Mouse (Mus musculus) forebrain, embryonic 14.5 days (tissue): Measurements from ENCODE around the gene Dmpk. TPM values are rescaled to one million over a fixed set of nuclear protein-coding genes. Genes with fewer than 3 reads are reported as not detected.
"Not testable (repeated sequence)": the region's sequence is repeated elsewhere in the genome, so short reads cannot be mapped to it uniquely, and the experiment has no call there.

Experiments
- ATAC-seq: fragments of 200-750 bp; cut with Nextera tagmentation; 2 replicates; pipeline ENCODE4 v1.8.0; 2017; ENCODE audit warnings: mild to moderate bottlenecking, moderate library complexity
- DNase-seq: peaks from one replicate; pipeline ENCODE4 v3.0.0-alpha.2; 2015; ENCODE audit warnings: low spot score
- H3K27ac ChIP-seq: fragments of 300-500 bp; sonication (generic); 2 replicates; pipeline ENCODE4 v1.5.1; 2014; ENCODE audit warnings: low read depth, mild to moderate bottlenecking, control low read depth, low read length, moderate library complexity
- H3K27me3 ChIP-seq: fragments of 300-500 bp; sonication (generic); replicated peaks from 2 replicates; pipeline ENCODE4 v1.6.1; 2014; ENCODE audit warnings: low read length, control low read depth, mixed read lengths; ENCODE audit not compliant: control insufficient read depth, insufficient read depth
- H3K36me3 ChIP-seq: fragments of 300-500 bp; sonication (generic); 2 replicates; pipeline ENCODE4 v1.6.1; 2014; ENCODE audit warnings: low read length, control low read depth; ENCODE audit not compliant: control insufficient read depth, insufficient read depth
- H3K4me1 ChIP-seq: fragments of 300-500 bp; sonication (generic); 2 replicates; pipeline ENCODE4 v1.6.1; 2014; ENCODE audit warnings: antibody characterized with exemption, low read length, control low read depth; ENCODE audit not compliant: control insufficient read depth, insufficient read depth
- H3K4me2 ChIP-seq: fragments of 300-500 bp; sonication (generic); 2 replicates; pipeline ENCODE4 v1.6.1; 2014; ENCODE audit warnings: mild to moderate bottlenecking, control low read depth, low read length
- H3K4me3 ChIP-seq: fragments of 300-500 bp; sonication (generic); 2 replicates; pipeline ENCODE4 v1.5.1; 2014; ENCODE audit warnings: low read depth, low read length, control low read depth
- H3K9ac ChIP-seq: fragments of 300-500 bp; sonication (generic); 2 replicates; pipeline ENCODE4 v1.6.1; 2014; ENCODE audit warnings: mild to moderate bottlenecking, low read length, control low read depth, moderate library complexity
- H3K9me3 ChIP-seq: fragments of 300-500 bp; sonication (generic); replicated peaks from 2 replicates; pipeline ENCODE4 v1.6.1; 2016; ENCODE audit warnings: low read length, control low read depth, mixed read lengths; ENCODE audit not compliant: control insufficient read depth
- WGBS: fragments of 180-500 bp; shearing (Covaris S2); extraction: QIAGEN DNeasy Blood & Tissue Kit; methylation state at CpG from one replicate; pipeline ENCODE4 v1.1.7; 2014; 5-methylcytosine and 5-hydroxymethylcytosine counted together
- polyA plus RNA-seq: library from polyadenylated mRNA; unstranded; fragments of >200 nt; fragmentation: Nextera tagmentation; extraction: Ambion mirVana; gene quantifications from 2 replicates; pipeline ENCODE4 v1.2.1, GENCODE M21; 2014

Gene Dmpk
- polyA plus RNA-seq, 1 experiment from 2014 or later: 4.4 TPM

GRCm38 (mm10) chr7:19071024-19071423 lies 12.6 kb upstream of the Dmpk start:
- not testable (repeated sequence) for H3K27ac ChIP-seq, H3K9me3 ChIP-seq, DNase-seq, H3K9ac ChIP-seq, H3K4me1 ChIP-seq, H3K4me2 ChIP-seq, H3K36me3 ChIP-seq, H3K27me3 ChIP-seq, ATAC-seq, H3K4me3 ChIP-seq
- WGBS: 51% methylated on average over 3 of the region's 3 CpGs

- ATAC-seq (no peak), DNase-seq (no peak)
- no peaks in the 10 kb centered on the region for H3K9me3 ChIP-seq
- H3K4me2 ChIP-seq: no peak overlapping the region
- H3K9ac ChIP-seq: no peak overlapping the region
- no peaks in the 10 kb centered on the region for H3K27me3 ChIP-seq
- H3K36me3 ChIP-seq: peaks cover 9% of the 10 kb centered on the region
- H3K4me1 ChIP-seq: peaks cover 11% of the 10 kb centered on the region
- WGBS: 86% methylated on average over 9 of the region's 9 CpGs
- no peak overlapping the region for H3K27ac ChIP-seq
- H3K4me3 ChIP-seq: no peak overlapping the region
Measured at GRCm38 (mm10) chr7:19073504-19073903, 10.1 kb upstream of the Dmpk start.

GRCm38 (mm10) chr7:19074494-19074893 lies 9.2 kb upstream of the Dmpk start:
- Histone ChIP-seq H3K9me3 (no peaks in the 10 kb centered on the region), H3K27ac (no peak overlapping the region), H3K9ac (no peak overlapping the region), H3K4me2 (no peak overlapping the region), H3K27me3 (no peaks in the 10 kb centered on the region), H3K36me3 (peaks cover 19% of the 10 kb centered on the region), H3K4me3 (no peak overlapping the region), H3K4me1 (peaks cover 11% of the 10 kb centered on the region)
- 95% methylated on average over 6 of the region's 6 CpGs for whole genome bisulfite sequencing
- no peak for DNase-seq
- ATAC-seq: no peak

GRCm38 (mm10) chr7:19075231-19075630 lies 8.4 kb upstream of the Dmpk start:
- H3K4me2 ChIP-seq: peak overlapping the region; percentile 58
- no peak for DNase-seq
- peaks cover 11% of the 10 kb centered on the region for H3K4me1 ChIP-seq
- ATAC-seq: no peak
- H3K9ac ChIP-seq: peak overlapping the region; percentile 29; the same call in 1 of the 2 replicates
- H3K9me3 ChIP-seq: no peaks in the 10 kb centered on the region
- WGBS: 68% methylated on average over 5 of the region's 5 CpGs
- H3K36me3 ChIP-seq: peaks cover 26% of the 10 kb centered on the region
- peak overlapping the region; percentile 97 for H3K4me3 ChIP-seq
- H3K27ac ChIP-seq: no peak overlapping the region; the same call in 1 of the 2 replicates
- H3K27me3 ChIP-seq: no peaks in the 10 kb centered on the region

GRCm38 (mm10) chr7:19075723-19076585 lies 7.7 kb upstream of the Dmpk start, which contains the start of gene Dmwd:
TSS of gene Dmwd (plus strand) at chr7:19076227.
- Histone ChIP-seq H3K27ac (peak within 1 kb of the TSS; percentile 78), H3K4me1 (peaks cover 11% of the 10 kb centered on the region), H3K36me3 (peaks cover 34% of the 10 kb centered on the region), H3K4me2 (peak within 1 kb of the TSS; percentile 91), H3K9ac (peak within 1 kb of the TSS; percentile 98), H3K27me3 (no peaks in the 10 kb centered on the region), H3K9me3 (no peaks in the 10 kb centered on the region), H3K4me3 (peak within 1 kb of the TSS; percentile 97)
- WGBS: 2% methylated on average over 64 of the region's 91 CpGs
- DNase-seq: peak; percentile 100
- ATAC-seq: peak; percentile 99

- Histone ChIP-seq H3K9me3 (no peaks in the 10 kb centered on the region), H3K4me1 (peaks cover 11% of the 10 kb centered on the region), H3K36me3 (peaks cover 40% of the 10 kb centered on the region), H3K4me2 (peak overlapping the region; percentile 91), H3K27me3 (no peaks in the 10 kb centered on the region), H3K4me3 (peak overlapping the region; percentile 97), H3K9ac (peak overlapping the region; percentile 98), H3K27ac (peak overlapping the region; percentile 78)
- ATAC-seq (no peak), DNase-seq (no peak)
- WGBS: 0% methylated on average over 22 of the region's 22 CpGs
Measured at GRCm38 (mm10) chr7:19076586-19076991, 7.1 kb upstream of the Dmpk start.

- Histone ChIP-seq H3K27ac (no peak overlapping the region), H3K4me3 (no peak overlapping the region), H3K9ac (no peak overlapping the region), H3K36me3 (peaks cover 52% of the 10 kb centered on the region), H3K9me3 (no peaks in the 10 kb centered on the region), H3K4me1 (peaks cover 11% of the 10 kb centered on the region), H3K27me3 (no peaks in the 10 kb centered on the region), H3K4me2 (peak overlapping the region; percentile 91)
- WGBS: 84% methylated on average over 14 of the region's 14 CpGs
- DNase-seq (no peak), ATAC-seq (no peak)
Measured at GRCm38 (mm10) chr7:19077761-19078160, 5.9 kb upstream of the Dmpk start.

- ATAC-seq: no peak
- H3K36me3 ChIP-seq: peaks cover 59% of the 10 kb centered on the region
Measured at GRCm38 (mm10) chr7:19078732-19079131, 4.9 kb upstream of the Dmpk start.

GRCm38 (mm10) chr7:19080451-19080950 lies 3.1 kb upstream of the Dmpk start:
- no peak overlapping the region for H3K27ac ChIP-seq
- no peaks in the 10 kb centered on the region for H3K9me3 ChIP-seq
- DNase-seq (no peak), ATAC-seq (no peak)
- peaks cover 66% of the 10 kb centered on the region for H3K36me3 ChIP-seq
- WGBS: 87% methylated on average over 19 of the region's 19 CpGs
- H3K4me3 ChIP-seq: no peak overlapping the region
- H3K9ac ChIP-seq: no peak overlapping the region
- H3K4me1 ChIP-seq: peaks cover 8% of the 10 kb centered on the region
- H3K4me2 ChIP-seq: no peak overlapping the region
- no peaks in the 10 kb centered on the region for H3K27me3 ChIP-seq

More at GRCm38 (mm10) chr7:19078732-19079131, 4.9 kb upstream of the Dmpk start:
- Histone ChIP-seq H3K4me2 (no peak overlapping the region), H3K27ac (no peak overlapping the region), H3K9me3 (no peaks in the 10 kb centered on the region), H3K4me1 (peaks cover 11% of the 10 kb centered on the region), H3K27me3 (no peaks in the 10 kb centered on the region), H3K9ac (no peak overlapping the region), H3K4me3 (no peak overlapping the region)
- WGBS: 91% methylated on average over 3 of the region's 3 CpGs
- DNase-seq: no peak
